Mouse (Mus musculus) B cell, adult 2 months (primary cell): ENCODE data around the gene Olfr522.

Experiments
- DNase-seq, 2 experiments: peaks; one replicate each; pipeline ENCODE4 v3.0.0; 2022

Olfr522 gene

DNA sequence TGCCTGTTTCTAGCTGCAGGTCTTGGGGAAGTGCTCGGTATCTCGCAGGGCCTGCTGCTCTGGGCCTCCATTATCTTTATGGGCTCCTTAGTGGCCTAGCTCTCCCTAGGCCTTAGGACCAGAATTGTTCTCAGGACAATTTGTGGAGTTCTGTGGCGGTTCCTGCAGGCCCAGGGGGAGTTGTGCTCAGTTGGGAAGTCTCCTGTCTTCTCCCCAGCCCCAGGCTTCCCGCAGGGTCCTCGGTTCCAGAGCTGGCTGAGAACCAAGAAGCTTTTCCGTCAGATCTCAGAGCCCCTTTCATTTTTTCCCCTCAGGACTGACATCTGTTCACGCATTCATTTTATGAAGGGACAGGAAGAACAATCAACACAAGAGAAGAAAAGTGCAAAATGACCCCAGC lies at the start of gene Olfr522:
Gene Olfr522 (minus strand): TSS at position 101 of the 400 bp plus-strand sequence.
- no peak for DNase-seq

DNA sequence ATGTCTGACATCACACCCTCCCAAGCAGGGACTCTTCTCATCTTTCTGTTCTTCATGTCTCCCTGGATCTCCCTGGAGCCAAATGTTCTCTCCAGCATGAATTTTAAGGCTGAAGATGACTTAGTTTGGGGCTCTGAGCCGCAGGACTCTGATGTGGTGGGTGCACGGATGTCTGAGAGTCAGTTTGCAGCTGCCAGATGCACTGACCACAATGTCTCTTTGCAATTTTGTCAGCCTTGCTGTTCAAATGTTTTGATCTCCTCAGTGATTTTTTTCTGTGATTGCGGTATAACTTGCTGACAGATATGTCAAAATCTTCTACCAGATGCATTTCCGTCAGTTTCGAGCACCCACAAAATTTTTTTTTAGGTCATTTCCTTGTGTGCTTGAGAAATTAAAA lies 49.3 kb upstream of the Olfr522 start:
- DNase-seq, result no peak

DNA sequence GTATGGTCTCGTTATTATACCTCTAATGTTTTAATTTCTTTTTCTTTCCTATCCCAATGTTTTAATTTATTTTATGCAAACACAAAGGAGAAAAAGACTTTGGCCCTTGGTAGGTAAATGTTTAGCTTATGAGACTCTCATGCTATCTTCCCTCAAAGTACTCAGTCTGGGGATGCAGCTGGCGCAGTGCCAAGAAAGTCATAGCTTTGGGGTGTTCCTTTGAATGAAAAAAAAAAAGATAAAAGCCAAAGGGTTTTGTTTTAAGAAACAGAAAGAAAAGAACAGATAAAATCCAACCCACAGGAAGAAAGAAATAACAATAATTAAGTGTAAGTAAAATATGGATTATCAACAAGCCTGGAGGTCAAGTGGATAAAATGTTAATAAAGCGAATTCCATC lies 44.1 kb upstream of the Olfr522 start:
- DNase-seq, result no peak

DNA sequence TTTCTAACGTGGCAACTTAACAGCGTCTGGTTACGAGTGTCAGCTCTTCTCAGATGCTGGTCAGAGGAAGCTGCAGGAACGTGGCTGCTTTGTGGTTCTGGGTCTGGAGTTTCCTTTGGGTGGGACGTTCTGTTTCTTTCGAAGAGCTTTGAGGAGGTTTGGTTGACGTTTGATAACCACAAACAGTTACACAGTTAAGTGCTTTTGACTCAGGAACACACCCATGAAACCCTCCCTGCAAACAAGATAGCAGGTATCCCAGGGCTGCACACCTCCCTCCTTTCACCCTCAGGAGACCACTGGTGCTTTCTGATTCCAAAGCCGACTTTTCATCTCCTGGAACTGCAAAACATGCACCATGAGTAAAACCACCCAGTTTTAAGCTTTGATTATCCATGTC lies 43.6 kb upstream of the Olfr522 start:
- no peak for DNase-seq

DNA sequence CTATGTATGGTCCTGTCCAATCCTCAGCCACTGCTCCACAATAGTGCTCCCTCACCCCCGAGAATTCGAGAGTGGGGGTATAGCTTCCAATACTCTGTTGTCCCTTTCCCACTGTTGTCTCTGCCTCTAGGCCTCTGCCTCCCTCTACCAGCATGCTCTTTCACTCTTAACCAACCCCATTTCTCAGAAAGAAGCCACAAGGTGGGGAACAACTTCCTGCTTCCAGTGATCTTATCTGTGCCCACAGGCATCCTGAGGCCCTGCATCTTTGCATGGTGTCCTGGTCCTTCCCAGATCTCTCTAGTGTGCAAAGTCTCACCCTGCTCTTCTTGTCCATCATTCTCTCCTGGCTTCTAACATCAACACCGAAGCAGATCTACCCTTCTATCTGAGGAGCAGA lies 42.3 kb upstream of the Olfr522 start:
- DNase-seq, result no peak

DNA sequence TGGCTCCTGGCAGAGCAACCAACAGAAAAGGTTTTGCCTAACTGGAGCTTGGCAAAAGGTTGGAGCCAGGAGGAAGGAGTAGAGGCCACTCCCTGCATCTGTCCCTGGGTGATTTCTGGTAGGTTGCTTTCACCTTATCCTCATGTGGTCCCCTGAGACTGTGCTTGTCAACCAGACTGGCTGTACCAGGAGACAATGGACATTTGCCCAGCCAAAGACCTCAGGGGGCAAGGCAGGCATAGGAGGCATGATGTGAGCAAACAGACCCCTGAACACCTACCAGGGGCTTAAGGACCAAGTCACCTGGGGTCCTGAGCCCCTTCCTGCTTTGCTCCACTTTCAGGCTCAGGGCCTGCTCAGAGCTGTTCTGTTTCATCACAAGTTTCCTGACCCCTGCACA lies 41.3 kb upstream of the Olfr522 start, which contains the start of gene Olfr524:
Gene Olfr524 (minus strand): TSS at position 101 of the 400 bp plus-strand sequence.
- DNase-seq, result no peak

DNA sequence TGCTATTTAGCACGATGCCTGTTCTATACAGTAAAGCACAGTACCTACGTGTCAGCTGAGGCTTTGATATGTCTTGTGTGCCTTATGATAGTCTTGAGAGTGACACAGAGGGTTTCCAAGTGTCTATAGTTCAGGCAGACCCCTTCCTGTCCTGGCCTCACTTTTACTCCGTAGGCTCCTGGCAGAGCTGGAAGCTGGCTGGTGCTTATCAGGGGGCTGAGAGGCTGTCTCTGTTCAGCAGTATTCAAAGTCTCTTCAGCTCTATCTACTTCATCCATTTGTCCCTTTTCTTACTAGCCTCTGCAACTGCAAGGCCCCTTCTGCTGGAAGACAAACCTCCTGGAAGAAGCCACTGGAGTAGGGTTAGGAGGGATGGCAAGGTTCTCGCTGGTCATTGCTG lies 36.5 kb upstream of the Olfr522 start:
- no peak for DNase-seq

DNA sequence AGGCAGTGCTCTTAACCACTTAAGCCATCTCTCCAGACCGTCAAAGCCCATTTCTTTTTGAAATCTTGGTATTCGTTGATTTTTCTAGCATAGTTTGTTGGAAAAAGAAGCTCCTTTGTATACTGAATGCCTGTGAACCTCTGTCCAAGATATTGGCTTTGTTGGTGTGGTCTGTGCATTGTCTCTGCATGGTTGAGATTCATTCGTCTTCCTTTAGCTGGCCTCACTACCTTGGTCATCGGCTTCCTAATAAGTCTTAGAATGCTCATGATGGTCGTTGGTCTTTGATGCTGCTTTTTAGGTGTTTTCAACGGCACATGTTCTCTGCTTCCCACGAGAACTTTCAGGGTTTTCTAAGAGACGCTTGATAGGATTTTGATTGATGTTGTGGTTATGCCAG lies 31.4 kb upstream of the Olfr522 start:
- no peak for DNase-seq

DNA sequence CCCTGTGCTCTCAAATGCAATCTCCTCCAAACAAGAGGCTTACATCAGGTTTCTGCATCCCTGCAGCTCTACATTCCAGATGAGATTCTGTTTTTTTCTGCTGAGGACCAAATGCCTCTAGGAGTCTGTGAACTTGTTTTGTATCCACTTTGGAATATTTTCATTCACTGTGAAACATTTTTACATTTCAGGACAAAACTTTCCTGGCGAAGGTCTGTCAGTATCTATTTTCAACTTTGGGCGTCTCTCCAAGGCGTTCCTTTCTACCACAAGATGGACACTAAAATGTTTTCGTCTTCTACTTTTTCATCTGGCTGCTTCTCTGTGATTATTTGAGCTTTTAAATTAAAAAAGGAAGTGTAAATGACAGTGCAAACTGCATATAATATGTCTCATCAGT lies 29.5 kb upstream of the Olfr522 start:
- no peak for DNase-seq

DNA sequence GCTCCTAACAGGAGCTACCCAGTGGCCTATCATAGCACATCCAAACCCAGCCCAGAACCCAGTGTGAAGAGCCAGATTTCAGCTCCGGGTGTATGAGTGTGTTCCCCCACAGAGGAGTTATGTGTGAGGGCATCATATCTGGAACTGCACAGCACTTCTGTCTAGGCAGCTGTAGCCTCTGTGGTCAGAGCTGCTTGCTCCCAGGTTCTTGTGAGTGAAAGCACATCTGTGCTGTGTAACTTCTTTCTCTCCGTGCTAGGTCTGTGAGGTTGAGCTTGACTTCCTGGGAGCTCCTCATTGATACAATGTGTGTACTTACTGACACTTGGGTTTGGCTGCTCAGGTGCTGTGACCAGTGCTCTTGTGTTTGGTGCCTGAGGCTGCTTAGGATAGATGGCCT lies 28.3 kb upstream of the Olfr522 start:
- DNase-seq, result no peak

DNA sequence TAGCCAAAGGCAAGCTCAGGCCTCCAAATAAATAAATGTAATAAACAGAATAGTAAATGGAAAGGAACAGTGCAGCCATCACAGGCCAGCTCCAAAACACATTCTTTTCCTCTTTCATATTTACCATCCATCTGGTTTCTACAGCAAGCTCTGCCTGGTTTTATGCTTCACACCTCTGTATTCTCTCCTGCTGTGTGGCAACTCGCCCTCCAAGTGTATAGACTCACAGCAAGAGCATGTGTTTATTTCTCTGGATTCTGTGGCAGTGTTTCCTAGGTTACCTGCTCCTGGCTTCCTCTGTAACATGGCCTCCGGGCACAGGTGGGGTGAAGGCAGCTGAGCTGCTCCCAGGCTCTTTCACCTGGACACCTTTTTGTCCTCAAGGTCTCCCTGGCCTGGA lies 27.9 kb upstream of the Olfr522 start:
- DNase-seq, result no peak

DNA sequence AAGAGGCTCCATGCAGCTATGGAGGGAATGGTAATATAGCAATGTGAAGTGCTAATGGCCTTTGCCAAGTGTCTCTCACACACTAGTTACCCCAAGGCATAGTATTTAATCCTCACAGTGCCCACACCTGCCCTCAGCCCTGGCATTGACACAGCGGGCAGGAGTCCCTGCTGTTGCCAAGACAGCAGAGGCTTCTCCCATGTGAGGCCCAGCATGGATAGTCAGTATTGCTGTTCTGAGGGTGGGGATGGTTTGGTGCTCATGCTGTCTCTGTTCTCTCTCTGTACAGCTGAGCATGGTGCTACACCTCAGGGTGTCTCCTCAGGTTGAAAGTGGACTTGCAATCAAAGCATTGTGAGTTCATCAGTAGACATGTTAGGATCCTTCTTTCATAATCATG lies 25.9 kb upstream of the Olfr522 start:
- DNase-seq, result no peak

DNA sequence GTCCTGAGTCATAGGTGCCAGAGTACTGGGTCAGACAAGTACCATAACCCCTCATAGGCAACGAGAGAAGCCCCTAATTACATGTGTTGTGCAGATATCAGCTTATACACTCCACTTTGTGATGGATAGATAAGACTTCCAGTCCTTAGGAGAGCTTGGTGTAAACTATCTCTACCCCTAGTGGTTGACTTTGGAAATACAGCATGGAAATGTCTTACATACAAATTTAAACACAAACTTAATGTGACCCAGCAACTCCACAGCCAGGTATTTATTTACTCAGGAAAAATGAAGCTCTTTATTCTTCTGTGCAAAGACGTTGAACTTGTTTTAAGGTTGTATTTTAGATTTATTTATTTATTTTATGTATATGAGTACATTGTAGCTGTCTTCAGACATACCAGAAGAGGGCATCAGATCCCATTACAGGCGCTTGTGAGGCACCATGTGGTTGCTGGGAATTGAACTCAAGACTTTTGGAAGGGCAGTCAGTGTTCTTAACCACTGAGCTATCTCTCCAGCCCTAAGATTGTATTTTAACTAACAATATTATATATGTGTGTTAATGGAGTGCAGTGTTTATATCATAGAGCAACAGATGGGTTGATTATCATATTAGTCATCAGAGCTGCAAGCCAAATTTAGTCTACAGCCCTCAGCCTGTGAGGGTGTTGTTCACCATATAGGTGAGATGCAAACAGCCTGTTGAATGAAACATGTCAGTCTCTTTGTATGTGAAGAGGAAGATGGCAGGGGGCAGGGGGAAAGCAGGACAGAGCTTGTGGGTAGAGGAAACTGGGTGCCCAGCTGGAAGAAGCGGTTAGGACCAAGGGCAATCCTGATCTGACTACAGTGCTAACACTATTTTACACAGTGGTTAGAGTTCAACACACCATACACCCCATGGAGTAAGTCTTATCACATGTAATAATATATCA lies 24.1 kb upstream of the Olfr522 start:
- no peak for DNase-seq

DNA sequence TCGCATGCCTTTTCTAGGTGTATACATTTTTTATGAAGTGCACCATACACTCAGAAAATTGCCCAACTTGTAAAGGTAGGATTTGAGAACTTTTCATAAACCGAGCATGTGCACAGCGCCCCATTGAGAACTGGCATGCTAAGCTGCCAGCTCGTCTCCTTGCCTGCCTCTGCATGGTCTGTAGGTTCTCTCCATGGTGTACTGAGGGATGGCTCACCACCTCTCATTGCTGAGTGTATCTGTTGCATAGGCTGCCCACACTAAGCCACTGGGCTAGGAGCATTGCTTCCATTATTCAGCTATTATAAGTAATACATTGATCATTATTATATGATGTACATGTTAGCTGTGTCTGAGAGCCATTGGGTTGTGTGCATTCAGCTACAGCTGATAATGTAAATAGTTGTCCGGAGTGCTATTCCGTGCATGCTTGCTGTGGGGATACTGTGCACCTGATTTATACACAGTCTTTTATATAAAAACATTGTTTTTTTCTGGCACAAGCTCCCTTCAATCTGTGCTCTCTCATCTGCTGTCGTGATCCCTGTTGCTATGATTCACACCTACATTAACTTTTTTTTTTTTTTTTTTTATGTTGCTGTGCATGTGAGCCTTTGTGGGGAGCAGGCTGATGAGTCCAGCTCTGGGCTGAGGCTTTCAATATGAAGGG lies 23.3 kb upstream of the Olfr522 start:
- no peak for DNase-seq

DNA sequence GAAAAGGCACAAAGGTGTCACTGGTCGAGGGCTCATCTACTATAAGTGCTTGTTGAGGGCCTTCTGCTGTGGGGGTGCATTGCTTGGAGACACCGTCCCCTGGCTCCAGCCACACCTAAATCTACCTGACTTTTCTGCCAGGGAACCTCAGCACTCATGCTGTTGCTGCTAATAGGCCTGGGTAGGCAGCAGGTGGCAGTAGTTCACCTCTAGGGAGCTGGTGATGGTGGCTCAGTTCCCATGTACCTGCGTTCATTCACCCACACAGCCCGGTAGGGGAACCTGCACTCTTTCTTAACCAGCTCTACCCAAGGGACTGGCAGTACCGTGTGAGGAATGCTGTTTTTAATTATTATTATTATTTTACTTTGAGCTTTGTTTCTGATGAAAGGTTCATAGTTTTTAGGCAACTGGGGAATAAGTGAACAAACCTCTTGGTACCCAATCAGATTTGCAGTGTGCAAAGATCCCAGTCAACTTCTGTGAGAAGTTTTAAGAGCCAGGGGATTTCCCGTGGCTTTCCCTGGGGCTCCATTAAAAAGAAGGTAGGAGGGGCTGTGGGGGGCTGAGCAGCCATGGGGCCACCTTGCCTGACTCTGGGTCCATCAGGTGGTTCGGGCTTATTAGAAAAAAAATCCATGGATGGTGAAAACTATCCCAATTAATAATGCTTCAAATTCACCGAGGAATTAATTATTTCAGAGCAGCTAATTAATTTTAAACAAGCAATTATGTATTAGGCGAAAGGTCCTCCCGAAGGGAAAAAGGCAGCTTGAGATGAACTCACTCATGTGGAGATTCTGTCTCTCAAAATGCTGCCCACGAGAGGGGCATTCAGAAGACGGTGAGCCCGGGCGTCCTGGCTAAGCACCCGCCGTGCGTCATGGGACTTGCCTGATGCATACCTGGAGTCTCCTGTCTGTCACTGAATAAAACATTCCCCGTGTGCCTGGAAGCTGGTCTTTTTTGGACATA lies 22.4 kb upstream of the Olfr522 start:
- DNase-seq, result no peak

DNA sequence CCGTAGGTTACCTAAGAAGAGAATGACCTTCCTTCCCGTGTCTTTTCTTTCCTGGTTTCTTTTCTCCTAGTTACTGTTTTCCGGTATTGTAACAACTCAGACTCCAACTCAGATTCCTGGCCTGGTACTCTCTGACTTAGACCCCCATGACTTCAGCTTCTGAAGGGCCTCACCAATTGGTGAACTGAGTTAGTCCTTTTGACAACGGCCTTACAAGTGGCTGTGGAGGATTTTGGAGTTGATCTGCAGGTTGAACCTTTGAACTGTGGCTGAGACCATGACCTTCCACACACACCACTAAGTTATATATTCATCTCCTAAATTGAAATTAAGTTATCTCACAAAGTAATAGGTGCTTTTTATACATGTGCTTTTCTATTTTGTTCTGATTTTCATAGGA lies 19.6 kb upstream of the Olfr522 start:
- DNase-seq, result no peak

DNA sequence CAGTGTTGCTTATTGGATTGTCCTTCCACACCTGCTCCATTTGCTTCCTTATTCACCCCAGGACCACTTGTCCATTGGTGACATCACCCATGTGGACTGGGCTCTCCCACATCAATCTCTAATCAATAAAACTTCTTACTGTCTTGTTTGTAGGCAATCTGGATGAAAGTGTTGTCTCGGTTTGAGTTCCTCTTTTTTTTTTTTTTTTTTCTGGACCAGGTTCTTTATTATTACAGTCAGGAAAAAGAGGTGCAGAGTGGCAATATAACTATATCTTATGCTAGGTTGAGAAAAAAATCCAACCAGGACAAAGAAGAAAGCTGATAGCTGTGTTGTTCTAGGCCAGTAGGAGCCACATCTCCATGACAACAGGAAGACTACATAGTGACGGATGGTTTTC lies 16.1 kb upstream of the Olfr522 start:
- no peak for DNase-seq

DNA sequence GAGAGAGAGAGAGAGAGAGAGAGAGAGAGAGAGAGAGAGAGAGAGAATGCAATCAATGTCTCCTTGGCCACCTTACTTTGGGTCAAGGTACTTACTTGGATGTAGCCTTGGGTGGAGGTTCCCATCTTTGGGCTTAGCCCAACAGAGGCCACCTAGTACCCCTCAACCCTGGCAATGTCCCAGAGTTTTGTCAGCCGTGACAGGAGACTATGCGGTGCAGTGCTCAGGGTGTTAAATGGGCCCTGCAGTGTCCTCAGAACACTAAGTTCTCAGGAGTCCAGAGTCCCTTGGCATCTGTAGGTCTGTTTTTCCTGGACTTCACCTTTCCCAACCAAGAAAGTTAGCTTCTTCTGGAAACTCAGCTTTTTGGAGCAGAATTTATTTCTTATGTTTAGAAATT lies 14.6 kb upstream of the Olfr522 start:
- no peak for DNase-seq

DNA sequence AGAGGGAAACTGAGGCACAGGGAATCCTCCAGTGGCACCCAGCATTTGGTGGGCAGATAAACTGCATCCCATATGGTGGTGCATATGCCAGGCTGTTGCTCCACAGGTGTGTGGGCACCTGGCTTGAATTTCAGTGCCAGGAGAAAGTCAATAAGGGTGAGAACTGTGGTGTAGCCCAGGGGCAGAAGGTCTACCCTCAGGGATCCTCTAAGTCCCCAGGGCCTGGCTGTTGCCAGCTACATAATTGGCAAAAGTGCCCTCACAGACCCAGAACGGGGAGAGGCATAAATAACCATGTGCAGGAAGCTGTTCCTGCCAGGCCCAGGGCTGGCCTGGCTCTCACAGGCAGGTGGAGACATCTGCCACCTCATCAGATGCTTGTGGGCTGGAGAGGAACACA lies 8.4 kb upstream of the Olfr522 start, which contains the start of gene Olfr523:
Gene Olfr523 (plus strand): TSS at position 282 of the 400 bp plus-strand sequence.
- no peak for DNase-seq

DNA sequence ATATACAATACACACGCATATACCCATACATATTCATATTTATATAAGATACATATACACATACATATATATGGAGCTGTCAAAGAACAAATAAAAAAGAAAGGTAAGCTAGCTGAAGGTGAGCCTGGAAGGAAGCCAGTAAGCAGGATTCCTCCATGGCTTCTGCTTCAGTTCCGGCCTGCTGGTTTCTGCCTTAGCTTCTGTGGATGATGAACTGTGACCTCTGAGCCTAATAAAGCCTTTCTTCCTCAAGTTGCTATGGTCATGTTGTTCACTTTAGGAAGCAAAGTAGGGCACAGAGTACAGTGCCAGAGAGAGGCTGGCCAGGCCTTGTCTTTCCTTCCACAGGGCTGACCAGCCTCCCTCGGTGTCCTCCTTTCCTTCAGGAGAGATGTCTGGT lies 6.3 kb upstream of the Olfr522 start:
- DNase-seq, result no peak

DNA sequence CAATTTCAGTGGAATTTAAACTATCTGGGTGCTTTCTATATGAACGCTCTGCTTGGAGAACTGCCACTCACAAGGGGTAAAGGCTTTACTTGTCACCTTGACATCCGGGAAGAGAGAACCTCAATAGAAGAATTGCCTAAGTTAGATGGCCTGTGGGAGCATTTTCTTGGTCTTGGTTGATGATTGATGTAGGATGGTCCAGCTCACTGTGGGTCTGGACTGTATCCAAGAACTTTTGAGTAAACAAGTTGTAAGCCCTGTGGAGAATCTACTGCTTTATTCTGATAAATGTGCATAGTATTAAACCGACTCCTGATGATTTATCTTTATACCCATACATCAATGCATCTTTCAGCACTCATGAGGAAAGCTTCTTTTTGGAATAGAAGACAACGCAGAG lies 4.8 kb upstream of the Olfr522 start:
- DNase-seq, result no peak

DNA sequence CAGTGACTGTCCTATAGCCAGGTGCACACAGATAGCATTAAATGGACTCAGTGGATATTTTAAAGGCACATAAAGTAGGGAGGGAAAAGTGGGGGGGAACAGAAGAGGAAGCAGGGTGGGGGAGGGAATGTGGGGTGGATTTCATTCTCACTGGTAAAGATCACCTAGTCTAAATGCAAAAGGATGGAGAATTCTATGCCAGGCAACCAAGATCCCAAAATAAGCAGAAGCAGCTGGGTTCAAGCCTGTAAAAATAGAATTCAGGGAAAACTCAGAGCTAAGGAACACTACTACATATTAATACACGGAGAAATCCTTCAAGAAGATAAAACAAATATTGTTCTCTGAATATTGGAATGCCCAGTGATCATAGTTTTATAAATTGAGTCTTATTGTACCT lies 3.4 kb upstream of the Olfr522 start:
- no peak for DNase-seq

DNA sequence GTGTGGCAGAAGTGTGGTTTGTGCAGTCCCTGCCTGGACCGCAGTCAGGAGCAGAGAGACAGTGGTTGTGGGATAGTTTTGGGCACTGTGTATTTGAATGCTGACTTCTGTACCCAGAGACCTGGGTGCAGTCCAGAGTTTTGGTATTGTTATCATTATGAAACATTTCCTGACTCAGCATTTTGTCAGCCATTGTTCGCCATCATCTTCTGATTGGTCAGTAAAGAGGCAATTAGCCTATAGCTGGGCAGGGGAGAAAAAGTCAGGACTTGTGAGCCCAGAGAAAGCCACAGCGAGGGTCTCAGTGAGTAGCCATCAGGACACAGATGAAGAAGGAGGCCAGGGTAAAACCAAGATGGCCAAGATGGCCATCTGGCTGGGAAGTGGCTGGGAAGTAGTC lies 4.2 kb downstream of the Olfr522 start:
- DNase-seq, result no peak
